Mouse (Mus musculus) retina, adult 2 months (tissue): ENCODE results near the gene Orai3.

Experiments used
- DNase-seq: peaks from one replicate; pipeline ENCODE4 v3.0.0-alpha.2; 2012; ENCODE audit warnings: low read depth, low spot score

Orai3 gene

GRCm38 (mm10) chr7:127798591-127798990 is 29.0 kb downstream of the Orai3 start:
- no peak for DNase-seq

- no peak for DNase-seq
These were observed 29.6 kb downstream of the Orai3 start for GRCm38 (mm10) chr7:127799211-127799610.

DNA sequence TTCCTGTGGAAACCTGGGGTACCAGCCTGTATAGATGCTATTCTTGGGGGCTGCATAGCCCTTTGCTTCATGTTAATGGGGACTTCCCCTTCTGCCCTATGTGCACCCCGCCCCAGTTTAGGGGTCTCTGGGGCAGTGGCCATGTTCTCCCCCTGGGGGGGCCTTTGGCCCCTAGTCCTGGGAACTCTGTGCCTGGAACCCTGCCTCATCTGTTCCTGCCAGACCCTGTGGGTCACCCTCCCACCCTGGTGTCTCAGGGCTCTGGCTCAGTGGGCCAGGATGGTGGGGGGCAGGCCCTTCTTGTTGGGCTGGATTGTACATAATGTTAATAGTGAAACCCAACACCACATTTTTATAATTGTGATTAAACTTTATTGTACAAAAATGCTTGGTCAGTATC is 30.1 kb downstream of the Orai3 start:
- no peak for DNase-seq

DNA sequence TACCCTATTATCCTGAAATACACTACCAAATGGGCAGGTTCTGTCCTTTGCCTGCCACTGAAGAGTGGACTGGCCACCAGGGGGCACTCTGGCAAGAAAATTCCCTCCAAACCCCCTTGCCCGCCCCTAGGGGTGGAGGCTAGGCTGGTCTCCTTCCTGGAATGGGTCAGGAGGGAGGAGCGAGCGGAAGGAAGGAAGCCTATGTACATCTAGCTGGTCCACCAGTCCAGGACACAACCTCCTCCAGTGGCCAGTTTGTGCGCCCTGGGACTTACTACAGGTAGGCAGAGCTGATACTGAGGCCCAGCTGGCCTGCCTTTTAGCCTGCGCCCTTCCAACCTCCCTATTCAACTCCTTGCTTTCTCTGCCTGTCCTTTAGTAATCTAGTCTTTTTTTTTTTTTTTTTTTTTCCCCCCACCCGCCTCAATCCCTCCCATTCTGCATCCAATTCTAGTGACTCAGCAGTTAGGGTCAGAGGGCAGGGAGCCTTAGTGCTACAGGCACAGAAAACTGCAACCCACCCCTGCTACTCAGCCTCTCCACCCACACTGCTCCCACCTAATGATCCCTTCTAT is 30.9 kb downstream of the Orai3 start, which contains the start of gene Hsd3b7:
Hsd3b7 (plus strand) TSS at position 170 of the 575 bp plus-strand sequence.
- peak; percentile 33 for DNase-seq

GRCm38 (mm10) chr7:127801010-127801621 is 31.5 kb downstream of the Orai3 start:
- DNase-seq: no peak

DNA sequence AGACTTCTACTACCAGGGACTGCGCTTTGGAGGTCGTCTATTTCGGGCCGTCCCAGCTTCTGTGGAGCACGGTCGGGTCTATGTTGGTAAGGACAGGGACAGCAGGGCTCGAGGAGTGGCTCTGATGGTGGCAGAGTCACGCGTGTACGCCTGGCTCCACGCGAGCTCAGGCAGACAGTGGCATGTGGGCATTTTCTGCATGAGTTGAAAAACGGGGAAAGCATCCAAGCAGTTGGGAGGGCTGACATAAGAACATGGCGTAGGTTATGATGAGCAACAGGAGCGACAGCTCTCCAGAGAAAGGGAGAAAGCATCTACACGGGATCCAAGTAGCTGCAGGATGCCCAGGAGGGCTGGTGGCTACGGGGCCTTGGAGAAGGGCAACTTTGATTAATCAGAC is 32.7 kb downstream of the Orai3 start:
- DNase-seq: no peak

DNA sequence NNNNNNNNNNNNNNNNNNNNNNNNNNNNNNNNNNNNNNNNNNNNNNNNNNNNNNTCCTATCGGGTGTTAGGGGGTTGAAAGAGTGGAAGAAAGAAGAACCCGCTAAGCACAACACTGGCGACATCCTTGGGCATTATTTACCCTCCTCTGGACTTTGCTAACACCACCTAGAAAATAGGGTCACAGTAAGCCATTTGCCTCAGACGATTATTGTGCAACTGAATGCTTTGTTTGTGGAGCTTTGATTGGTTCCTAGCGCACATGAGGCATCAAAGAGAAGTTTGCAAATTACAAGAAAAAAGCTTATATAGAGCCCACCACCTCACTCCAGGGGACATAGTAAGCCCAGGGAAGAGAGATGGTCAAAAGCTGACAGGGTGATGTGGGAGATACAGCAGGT is 39.2 kb downstream of the Orai3 start:
- no peak for DNase-seq

GRCm38 (mm10) chr7:127809846-127810245 is 40.2 kb downstream of the Orai3 start:
- DNase-seq: no peak

- DNase-seq: no peak
These were observed 41.0 kb downstream of the Orai3 start for GRCm38 (mm10) chr7:127810650-127811049.

DNA sequence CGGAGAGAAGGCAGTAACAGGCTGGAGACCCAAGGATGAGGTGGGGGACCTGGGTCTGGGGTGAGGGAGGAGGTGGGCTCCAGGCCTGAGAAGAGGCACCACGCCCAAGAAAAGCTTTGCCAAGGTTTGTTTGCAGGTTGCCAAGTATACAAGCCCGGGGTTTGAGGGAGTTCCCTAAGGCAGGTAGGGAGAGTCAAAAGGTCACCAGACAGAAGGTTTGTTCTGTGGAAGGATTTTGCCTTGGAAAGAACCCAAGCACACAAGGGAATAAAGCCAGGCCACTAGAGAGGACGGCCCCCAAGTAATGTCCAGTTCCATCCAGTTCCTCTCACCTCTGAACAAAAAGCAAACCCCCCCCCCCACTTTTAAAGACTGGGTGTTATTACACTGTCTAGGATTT is 41.6 kb downstream of the Orai3 start:
- no peak for DNase-seq

DNA sequence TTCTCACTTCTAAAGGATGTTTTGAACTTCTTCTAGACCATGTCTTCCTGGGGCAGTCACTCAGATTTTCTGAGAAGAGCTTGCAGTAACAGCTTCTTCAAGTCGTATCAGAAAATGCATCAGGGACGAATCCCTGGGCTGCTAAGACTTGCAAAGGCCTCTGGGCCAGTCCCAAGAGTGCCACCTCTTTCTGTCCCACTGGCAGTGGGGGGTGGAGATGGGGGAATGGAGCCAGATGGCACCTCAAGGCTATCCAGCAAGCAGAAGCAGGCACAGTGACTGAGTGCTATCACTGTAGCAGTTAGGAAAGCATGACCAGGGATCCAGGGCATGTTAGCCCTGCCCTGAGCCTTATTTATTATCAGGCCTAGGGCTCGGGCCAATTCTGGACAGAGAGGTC is 42.7 kb downstream of the Orai3 start:
- no peak for DNase-seq

DNA sequence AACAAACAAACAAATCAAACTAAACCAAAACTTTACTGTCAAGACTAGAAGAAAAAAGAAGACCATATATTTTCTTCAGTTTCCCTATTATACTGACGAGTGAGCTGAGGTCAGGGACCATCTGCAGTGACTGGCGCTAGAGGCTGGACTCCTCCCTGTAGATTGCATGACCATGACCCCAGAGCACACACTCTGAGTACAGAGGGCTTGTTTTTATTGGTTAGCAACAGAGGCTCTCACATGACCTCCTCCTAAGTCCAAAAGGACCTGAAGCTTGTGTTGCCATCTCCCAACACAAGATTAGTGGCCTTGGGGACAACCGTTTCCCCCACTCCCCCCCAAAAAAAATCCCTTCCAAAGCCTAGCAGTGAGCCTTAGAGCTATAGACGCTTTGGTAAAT is 44.2 kb downstream of the Orai3 start:
- no peak for DNase-seq

DNA sequence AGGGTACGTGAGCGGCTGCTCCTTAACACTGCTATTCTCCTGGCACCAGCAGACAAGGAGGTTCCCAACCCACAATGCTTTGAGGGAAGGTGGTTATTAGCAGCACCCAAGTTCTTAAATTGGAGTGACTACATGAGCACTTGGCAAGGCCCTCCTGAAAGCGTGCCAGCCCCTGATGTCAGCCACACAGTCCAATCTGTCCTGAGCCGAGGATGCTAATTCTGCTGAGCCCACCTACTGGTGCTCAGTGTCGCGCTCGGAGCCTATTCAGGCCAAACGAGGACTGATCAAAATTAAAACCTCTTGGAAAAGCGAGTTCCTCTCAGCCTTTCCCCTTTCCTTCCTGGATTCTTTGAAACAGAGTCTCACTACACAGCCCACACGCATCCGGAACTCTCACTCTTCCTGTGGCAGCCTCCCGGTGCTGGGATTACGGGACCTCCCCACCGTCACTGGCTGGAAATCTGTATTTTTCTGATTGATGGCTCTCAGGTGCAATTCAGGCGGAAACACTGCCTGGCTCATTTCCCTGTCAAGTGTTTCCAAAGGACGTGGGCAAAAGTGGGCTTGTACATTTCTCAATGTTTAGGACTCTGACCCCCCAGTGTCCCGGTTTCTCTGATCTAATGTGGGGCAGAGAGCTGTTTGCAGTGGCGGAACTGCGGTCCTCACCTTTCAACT is 44.8 kb downstream of the Orai3 start:
- no peak for DNase-seq

- DNase-seq: no peak
These were observed 45.6 kb downstream of the Orai3 start for GRCm38 (mm10) chr7:127815116-127815665.

- no peak for DNase-seq
These were observed 46.6 kb downstream of the Orai3 start for GRCm38 (mm10) chr7:127815954-127816821.

GRCm38 (mm10) chr7:127817053-127817452 is 47.4 kb downstream of the Orai3 start:
- DNase-seq: no peak

GRCm38 (mm10) chr7:127817776-127818175 is 48.2 kb downstream of the Orai3 start:
- no peak for DNase-seq

GRCm38 (mm10) chr7:127820836-127821509 is 51.4 kb downstream of the Orai3 start:
- no peak for DNase-seq

- DNase-seq: no peak
These were observed 52.9 kb downstream of the Orai3 start for GRCm38 (mm10) chr7:127822494-127822893.

DNA sequence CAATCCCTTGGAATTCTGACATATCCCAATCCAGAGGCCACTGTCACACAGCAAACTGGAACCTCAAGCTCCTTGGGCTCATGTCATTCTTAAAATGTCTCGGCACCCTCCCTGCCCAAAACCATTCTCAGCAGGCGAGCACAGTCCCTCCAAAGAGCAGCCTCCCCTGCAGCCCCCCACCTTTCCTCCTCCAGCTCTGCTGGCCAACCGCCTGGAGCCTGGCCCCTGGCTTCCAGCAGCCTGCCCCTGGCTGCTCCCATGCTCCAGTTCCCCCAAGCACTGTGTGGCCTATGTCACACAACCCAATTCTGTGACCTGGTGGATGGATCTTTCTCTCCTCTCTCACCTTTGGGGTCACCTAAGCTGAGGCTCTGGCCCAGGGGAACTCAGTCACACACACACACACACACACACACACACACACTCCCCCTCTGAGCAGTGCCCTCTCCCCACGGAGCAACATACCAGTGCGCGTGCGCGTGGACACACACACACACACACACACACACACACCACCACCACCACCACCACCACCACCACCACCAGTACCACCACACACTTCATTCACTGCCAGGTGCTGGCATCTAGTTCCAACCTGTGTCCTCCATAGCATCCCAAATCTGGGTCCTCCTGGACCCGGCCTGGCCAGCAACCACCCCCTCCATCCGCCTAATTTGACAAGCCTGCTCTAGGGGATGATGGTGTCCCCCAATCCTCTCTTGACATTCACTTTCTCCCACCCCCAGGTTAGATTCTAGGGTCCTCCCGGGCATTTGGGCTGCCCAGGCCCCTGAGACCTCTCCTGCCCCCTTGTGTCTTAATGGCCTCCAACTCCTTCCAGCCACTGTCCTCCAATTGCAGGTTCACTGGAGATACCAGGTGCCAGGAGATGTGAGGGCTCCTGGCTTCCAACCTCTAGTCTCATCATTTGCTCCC is 53.9 kb downstream of the Orai3 start:
- DNase-seq: no peak
